Mouse (Mus musculus): ENCODE measurements around the gene Hrct1. TPM values are rescaled to one million over a fixed set of nuclear protein-coding genes. Genes with fewer than 3 reads are reported as not detected.

Hrct1 gene
- total and polyA plus RNA-seq, 3 experiments, result not detected

DNA sequence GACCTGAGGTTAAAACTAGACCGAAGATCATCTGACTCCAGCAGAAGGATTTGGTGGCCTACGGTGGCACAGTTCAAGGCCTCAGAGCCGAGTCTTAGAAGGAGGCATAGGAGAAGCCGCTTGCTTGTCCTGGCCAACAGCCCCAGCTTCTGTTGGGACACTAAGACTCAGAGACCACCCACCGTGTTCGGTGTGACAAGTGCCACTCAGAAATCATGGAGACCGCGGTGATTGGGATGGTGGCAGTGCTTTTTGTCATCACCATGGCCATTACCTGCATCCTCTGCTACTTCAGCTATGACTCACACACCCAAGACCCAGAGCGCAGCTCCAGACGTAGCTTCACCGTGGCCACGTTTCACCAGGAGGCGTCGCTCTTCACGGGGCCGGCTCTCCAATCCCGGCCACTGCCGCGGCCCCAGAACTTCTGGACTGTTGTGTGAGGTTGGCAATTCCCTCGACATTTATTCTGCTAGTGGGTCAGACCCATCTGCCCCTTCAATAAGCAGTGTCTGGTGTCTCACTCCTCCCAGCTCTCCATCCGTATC is 3.8 kb downstream of the Hrct1 start:
- no peaks in the 10 kb centered on the region for H3K36me3 ChIP-seq (replicated peaks in 1 of 2; ENCODE audit: control insufficient read depth in 1 of 2, insufficient read depth in 1 of 2, low read length in 1 of 2)
- TF ChIP-seq CTCF (conservative IDR thresholded peaks at IDR 0.05 in 1 of 2, IDR thresholded peaks at IDR 0.05 in 1 of 2; ENCODE audit: low read depth in 2 of 2, low read length in 2 of 2), result peak in 1 of 2 experiments; percentile 24; a peak in 1 of 4 replicates
- no peak for TF ChIP-seq KAT2A (IDR thresholded peaks at IDR 0.05; ENCODE audit: insufficient replicate concordance, low read length)
- no peak for TF ChIP-seq MAZ (IDR thresholded peaks at IDR 0.05; ENCODE audit: low read depth, low read length)
- TF ChIP-seq SMC3 (IDR thresholded peaks at IDR 0.05; ENCODE audit: low read depth, low read length), result 0 out of 2 replicates have a peak, but pooled peaks have one; percentile 11
- 0 out of 2 replicates have a peak, but pooled peaks have one; percentile 42 for TF ChIP-seq IRF4 (IDR thresholded peaks at IDR 0.05; ENCODE audit: low read depth, low read length)
- dilution Hi-C loops (cut with MboI; ENCODE audit: extremely low pct_ligation_motif_present, extremely low pct_unique_long_range_greater_than_20kb, low sequenced_read_pairs), result no loop called here
- H3K4me3 ChIP-seq (replicated peaks in 1 of 3; ENCODE audit: low read depth in 2 of 3, low read length in 2 of 3, poor library complexity in 1 of 3), result no peak overlapping the region
- no peaks in the 10 kb centered on the region for H3K79me2 ChIP-seq (replicated peaks; ENCODE audit: control insufficient read depth, extremely low read depth, insufficient read depth, poor library complexity, severe bottlenecking)
- no peak overlapping the region for H3K9ac ChIP-seq (ENCODE audit: insufficient read depth, low read depth)
- in situ Hi-C loops (cut with MboI; ENCODE audit: low pct_ligation_motif_present, low pct_unique_long_range_greater_than_20kb, low sequenced_read_pairs), result loop anchor here (10.0 to 25.0 kb wide), 2 partner anchors 124 to 256 kb away; partner anchors contain the start of genes Ccin and Olfr155
- H3K4me2 ChIP-seq (ENCODE audit: insufficient read depth, low read depth, poor library complexity, severe bottlenecking), result no peak overlapping the region
- H3K27me3 ChIP-seq (replicated peaks), result peaks cover 90% of the 10 kb centered on the region
- H3K9me3 ChIP-seq (replicated peaks; ENCODE audit: low read length), result no peaks in the 10 kb centered on the region
- peak; percentile 12 for DNase-seq (ENCODE audit: extremely low read depth)
- no peaks in the 10 kb centered on the region for H3K4me1 ChIP-seq (ENCODE audit: control insufficient read depth in 1 of 2, insufficient read depth in 2 of 2)
- no peak overlapping the region for H3K27ac ChIP-seq (ENCODE audit: insufficient read depth, low read depth)

DNA sequence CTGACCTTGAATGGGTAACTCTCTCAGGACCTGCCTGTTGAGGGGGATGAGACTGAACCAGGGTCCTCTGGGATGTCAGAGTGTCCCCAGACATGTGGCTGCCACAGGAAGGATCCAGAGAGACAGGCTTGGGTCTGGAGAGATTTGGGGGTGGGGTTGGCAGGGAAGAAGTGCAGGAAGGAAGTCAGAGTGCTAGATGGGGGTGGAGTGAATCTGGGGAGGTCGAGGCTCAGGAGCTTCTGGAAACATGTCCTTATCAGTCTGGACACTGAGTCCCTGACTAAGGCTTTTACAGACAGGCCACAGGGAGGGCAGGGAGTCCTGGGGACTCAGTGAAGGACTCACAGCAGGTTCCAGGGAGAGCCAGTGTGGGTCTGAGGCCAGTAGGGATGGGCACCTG is 5.2 kb downstream of the Hrct1 start:
- in situ Hi-C loops (cut with MboI; ENCODE audit: low pct_ligation_motif_present, low pct_unique_long_range_greater_than_20kb, low sequenced_read_pairs), result loop anchor here (10.0 to 25.0 kb wide), 2 partner anchors 123 to 255 kb away; partner anchors contain the start of genes Ccin and Olfr155
- dilution Hi-C loops (cut with MboI; ENCODE audit: extremely low pct_ligation_motif_present, extremely low pct_unique_long_range_greater_than_20kb, low sequenced_read_pairs), result no loop called here
- H3K9me3 ChIP-seq (replicated peaks; ENCODE audit: low read length), result no peaks in the 10 kb centered on the region

More for the DNA sequence above, 5.2 kb downstream of the Hrct1 start:
- H3K36me3 ChIP-seq (replicated peaks in 1 of 2; ENCODE audit: control insufficient read depth in 1 of 2, insufficient read depth in 1 of 2, low read length in 1 of 2), result no peaks in the 10 kb centered on the region
- H3K79me2 ChIP-seq (replicated peaks; ENCODE audit: control insufficient read depth, extremely low read depth, insufficient read depth, poor library complexity, severe bottlenecking), result no peaks in the 10 kb centered on the region
- H3K27ac ChIP-seq (ENCODE audit: insufficient read depth, low read depth), result no peak overlapping the region
- H3K4me2 ChIP-seq (ENCODE audit: insufficient read depth, low read depth, poor library complexity, severe bottlenecking), result no peak overlapping the region
- no peak overlapping the region for H3K9ac ChIP-seq (ENCODE audit: insufficient read depth, low read depth)
- H3K27me3 ChIP-seq (replicated peaks), result peaks cover 89% of the 10 kb centered on the region
- H3K4me3 ChIP-seq (replicated peaks in 1 of 3; ENCODE audit: low read depth in 2 of 3, low read length in 2 of 3, poor library complexity in 1 of 3), result no peak overlapping the region
- no peak for TF ChIP-seq KAT2A (IDR thresholded peaks at IDR 0.05; ENCODE audit: insufficient replicate concordance, low read length)
- no peak for TF ChIP-seq POLR2AphosphoS2 (IDR thresholded peaks at IDR 0.05; ENCODE audit: low read depth, low read length)
- no peak for TF ChIP-seq MAZ (IDR thresholded peaks at IDR 0.05; ENCODE audit: low read depth, low read length)
- no peak for TF ChIP-seq USF1 (IDR thresholded peaks at IDR 0.05; ENCODE audit: low read depth, low read length)
- no peak for TF ChIP-seq MAFK (IDR thresholded peaks at IDR 0.05; ENCODE audit: insufficient replicate concordance, low read length)
- no peak for TF ChIP-seq NELFE (IDR thresholded peaks at IDR 0.05; ENCODE audit: low read depth, low read length)
- no peak for TF ChIP-seq SMC3 (IDR thresholded peaks at IDR 0.05; ENCODE audit: low read depth, low read length)
- no peak for TF ChIP-seq IRF4 (IDR thresholded peaks at IDR 0.05; ENCODE audit: low read depth, low read length)
- TF ChIP-seq ZKSCAN1 (IDR thresholded peaks at IDR 0.05; ENCODE audit: borderline replicate concordance, low read depth, low read length), result no peak
- no peak for TF ChIP-seq GABPA (IDR thresholded peaks at IDR 0.05; ENCODE audit: insufficient replicate concordance, low read depth, low read length)
- TF ChIP-seq ETS1 (conservative IDR thresholded peaks at IDR 0.05; ENCODE audit: low read depth, low read length), result no peak
- no peak for TF ChIP-seq RAD21 (IDR thresholded peaks at IDR 0.05; ENCODE audit: low read depth, low read length)
- TF ChIP-seq UBTF (IDR thresholded peaks at IDR 0.05; ENCODE audit: low read depth, low read length), result no peak
- no peak for TF ChIP-seq ZC3H11A (IDR thresholded peaks at IDR 0.05; ENCODE audit: low read depth, low read length)
- TF ChIP-seq USF2 (conservative IDR thresholded peaks at IDR 0.05; ENCODE audit: low read depth, low read length), result no peak
- no peak for TF ChIP-seq JUN (IDR thresholded peaks at IDR 0.05; ENCODE audit: insufficient read depth, low read depth, low read length)
- TF ChIP-seq EP300 (IDR thresholded peaks at IDR 0.05; ENCODE audit: low read length), result no peak
- no peak for TF ChIP-seq BHLHE40 (IDR thresholded peaks at IDR 0.05; ENCODE audit: low read depth, low read length)
- TF ChIP-seq POLR2A (IDR thresholded peaks at IDR 0.05; ENCODE audit: low read depth, low read length), result no peak
- no peak for TF ChIP-seq E2F4 (IDR thresholded peaks at IDR 0.05; ENCODE audit: insufficient replicate concordance, low read depth, low read length)
- H3K4me1 ChIP-seq (ENCODE audit: control insufficient read depth in 1 of 2, insufficient read depth in 2 of 2), result no peaks in the 10 kb centered on the region
- no peak for DNase-seq (ENCODE audit: extremely low read depth)

All from CH12.LX (cell line).